Mouse (Mus musculus): ENCODE results near the gene Magi1.

DNA sequence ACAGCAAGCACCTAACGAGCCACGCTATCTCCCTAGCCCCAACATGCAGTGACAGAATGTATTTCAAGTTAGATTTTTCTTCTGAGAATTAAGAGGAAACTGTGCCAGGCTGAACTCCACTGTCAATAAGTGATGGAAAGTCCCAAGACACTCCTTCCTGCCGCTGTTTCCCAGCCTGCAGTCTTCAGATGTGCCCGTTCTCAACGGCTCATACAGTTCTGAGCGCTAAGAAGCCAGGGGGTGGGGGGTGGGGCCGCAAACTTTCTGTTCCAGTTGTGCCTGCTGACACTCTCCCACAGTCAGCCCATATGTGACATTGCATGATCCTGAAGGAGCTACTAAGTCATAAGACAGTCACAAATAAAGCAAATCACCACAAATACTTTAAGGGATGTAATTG lies 61.5 kb downstream of the Magi1 start:
- no peak for TF ChIP-seq EP300 (IDR thresholded peaks at IDR 0.05; ENCODE audit: low read depth)
- no peak for TF ChIP-seq CTCF (IDR thresholded peaks at IDR 0.05; ENCODE audit: low read depth)
